Mouse (Mus musculus): ENCODE measurements around the gene Tgfb2. TPM values are rescaled to one million over a fixed set of nuclear protein-coding genes. Genes with fewer than 3 reads are reported as not detected.

The Tgfb2 gene
- total RNA-seq, 1 experiment, result 10.4 TPM

- TF ChIP-seq ZNF384 (IDR thresholded peaks at IDR 0.05; ENCODE audit: low read depth, low read length) (no peak), MAFK (IDR thresholded peaks at IDR 0.05; ENCODE audit: insufficient read depth, low read depth, low read length) (no peak), CHD2 (IDR thresholded peaks at IDR 0.05; ENCODE audit: low read depth, low read length) (no peak), ZC3H11A (IDR thresholded peaks at IDR 0.05; ENCODE audit: borderline replicate concordance, low read depth, low read length) (no peak), HCFC1 (IDR thresholded peaks at IDR 0.05; ENCODE audit: borderline replicate concordance, insufficient read depth, low read length) (no peak)
- no peaks in the 10 kb centered on the region for H3K36me3 ChIP-seq (ENCODE audit: control insufficient read depth, insufficient read depth, low read length, poor library complexity, severe bottlenecking)
- no peak overlapping the region for H3K27ac ChIP-seq (ENCODE audit: insufficient read depth, low read depth, low read length, poor library complexity, severe bottlenecking)
- H3K9me3 ChIP-seq (ENCODE audit: control insufficient read depth, insufficient read depth, low read depth, low read length), result no peaks in the 10 kb centered on the region
- no peak overlapping the region for H3K4me3 ChIP-seq (ENCODE audit: insufficient read depth in 1 of 2, low read depth in 1 of 2, low read length in 2 of 2, poor library complexity in 1 of 2, severe bottlenecking in 1 of 2)
- in situ Hi-C loops (cut with MboI; ENCODE audit: low sequenced_read_pairs in 2 of 2, unreplicated experiment in 2 of 2), result no loop called here
- H3K9ac ChIP-seq (ENCODE audit: insufficient read depth, low read depth, low read length, poor library complexity, severe bottlenecking), result no peak overlapping the region
- H3K4me1 ChIP-seq (ENCODE audit: control insufficient read depth in 2 of 2, insufficient read depth in 2 of 2, low read length in 2 of 2, poor library complexity in 1 of 2), result peaks cover 0 to 3% of the 10 kb centered on the region in 2 experiments; a peak in 1 of 4 replicates
- DNase-seq (ENCODE audit: low read depth, low spot score), result no peak
Measured at GRCm38 (mm10) chr1:186608116-186608515, 97.7 kb downstream of the Tgfb2 start.

- TF ChIP-seq CHD2 (IDR thresholded peaks at IDR 0.05; ENCODE audit: low read depth, low read length) (no peak), ZNF384 (IDR thresholded peaks at IDR 0.05; ENCODE audit: low read depth, low read length) (no peak), ZC3H11A (IDR thresholded peaks at IDR 0.05; ENCODE audit: borderline replicate concordance, low read depth, low read length) (no peak), HCFC1 (IDR thresholded peaks at IDR 0.05; ENCODE audit: borderline replicate concordance, insufficient read depth, low read length) (no peak), MAFK (IDR thresholded peaks at IDR 0.05; ENCODE audit: insufficient read depth, low read depth, low read length) (no peak)
- H3K4me3 ChIP-seq (ENCODE audit: insufficient read depth in 1 of 2, low read depth in 1 of 2, low read length in 2 of 2, poor library complexity in 1 of 2, severe bottlenecking in 1 of 2), result no peak overlapping the region
- DNase-seq (ENCODE audit: low read depth, low spot score), result no peak
- H3K27ac ChIP-seq (ENCODE audit: insufficient read depth, low read depth, low read length, poor library complexity, severe bottlenecking), result no peak overlapping the region
- in situ Hi-C loops (cut with MboI; ENCODE audit: low sequenced_read_pairs in 2 of 2, unreplicated experiment in 2 of 2), result no loop called here
- H3K9ac ChIP-seq (ENCODE audit: insufficient read depth, low read depth, low read length, poor library complexity, severe bottlenecking), result no peak overlapping the region
- no peaks in the 10 kb centered on the region for H3K9me3 ChIP-seq (ENCODE audit: control insufficient read depth, insufficient read depth, low read depth, low read length)
- peaks cover 0 to 13% of the 10 kb centered on the region in 2 experiments; a peak in 2 of 4 replicates for H3K4me1 ChIP-seq (ENCODE audit: control insufficient read depth in 2 of 2, insufficient read depth in 2 of 2, low read length in 2 of 2, poor library complexity in 1 of 2)
- no peaks in the 10 kb centered on the region for H3K36me3 ChIP-seq (ENCODE audit: control insufficient read depth, insufficient read depth, low read length, poor library complexity, severe bottlenecking)
Measured at GRCm38 (mm10) chr1:186605635-186606034, 100.2 kb downstream of the Tgfb2 start.

GRCm38 (mm10) chr1:186604124-186604523 lies 101.7 kb downstream of the Tgfb2 start:
- in situ Hi-C loops (cut with MboI; ENCODE audit: low sequenced_read_pairs in 2 of 2, unreplicated experiment in 2 of 2), result no loop called here

GRCm38 (mm10) chr1:186588226-186588625 lies 117.6 kb downstream of the Tgfb2 start:
- no peak for TF ChIP-seq ZNF384 (IDR thresholded peaks at IDR 0.05; ENCODE audit: low read depth, low read length)
- Histone ChIP-seq H3K4me1 (ENCODE audit: control insufficient read depth in 2 of 2, insufficient read depth in 2 of 2, low read length in 2 of 2, poor library complexity in 1 of 2) (no peaks in the 10 kb centered on the region), H3K27ac (ENCODE audit: insufficient read depth, low read depth, low read length, poor library complexity, severe bottlenecking) (no peak overlapping the region), H3K36me3 (ENCODE audit: control insufficient read depth, insufficient read depth, low read length, poor library complexity, severe bottlenecking) (no peaks in the 10 kb centered on the region), H3K9ac (ENCODE audit: insufficient read depth, low read depth, low read length, poor library complexity, severe bottlenecking) (no peak overlapping the region), H3K9me3 (ENCODE audit: control insufficient read depth, insufficient read depth, low read depth, low read length) (no peaks in the 10 kb centered on the region), H3K4me3 (ENCODE audit: insufficient read depth in 1 of 2, low read depth in 1 of 2, low read length in 2 of 2, poor library complexity in 1 of 2, severe bottlenecking in 1 of 2) (no peak overlapping the region)
- no peak for DNase-seq (ENCODE audit: low read depth, low spot score)
- in situ Hi-C loops (cut with MboI; ENCODE audit: low sequenced_read_pairs in 2 of 2, unreplicated experiment in 2 of 2), result no loop called here

More at GRCm38 (mm10) chr1:186604124-186604523, 101.7 kb downstream of the Tgfb2 start:
- Histone ChIP-seq H3K36me3 (ENCODE audit: control insufficient read depth, insufficient read depth, low read length, poor library complexity, severe bottlenecking) (no peaks in the 10 kb centered on the region), H3K4me1 (ENCODE audit: control insufficient read depth in 2 of 2, insufficient read depth in 2 of 2, low read length in 2 of 2, poor library complexity in 1 of 2) (peaks cover 0 to 10% of the 10 kb centered on the region in 2 experiments; a peak in 2 of 4 replicates), H3K9ac (ENCODE audit: insufficient read depth, low read depth, low read length, poor library complexity, severe bottlenecking) (no peak overlapping the region), H3K27ac (ENCODE audit: insufficient read depth, low read depth, low read length, poor library complexity, severe bottlenecking) (no peak overlapping the region), H3K4me3 (ENCODE audit: insufficient read depth in 1 of 2, low read depth in 1 of 2, low read length in 2 of 2, poor library complexity in 1 of 2, severe bottlenecking in 1 of 2) (no peak overlapping the region), H3K9me3 (ENCODE audit: control insufficient read depth, insufficient read depth, low read depth, low read length) (no peaks in the 10 kb centered on the region)
- DNase-seq (ENCODE audit: low read depth, low spot score), result no peak
- TF ChIP-seq MAFK (IDR thresholded peaks at IDR 0.05; ENCODE audit: insufficient read depth, low read depth, low read length) (no peak), HCFC1 (IDR thresholded peaks at IDR 0.05; ENCODE audit: borderline replicate concordance, insufficient read depth, low read length) (no peak), ZC3H11A (IDR thresholded peaks at IDR 0.05; ENCODE audit: borderline replicate concordance, low read depth, low read length) (no peak), CHD2 (IDR thresholded peaks at IDR 0.05; ENCODE audit: low read depth, low read length) (no peak), ZNF384 (IDR thresholded peaks at IDR 0.05; ENCODE audit: low read depth, low read length) (no peak)

Measured in ES-E14 (cell line).